Mouse (Mus musculus) right cerebral cortex, postnatal 14 days (tissue): ENCODE measurements around the gene Pgm2.
A peak's percentile ranks its signal among the peaks of the same experiment; 100 is the strongest.

ENCODE experiments used
- DNase-seq: peaks from one replicate; pipeline ENCODE4 v3.0.0; 2022

The Pgm2 gene

GRCm38 (mm10) chr5:64092748-64093292 is at the start of gene Pgm2:
TSS of gene Pgm2 (plus strand) at chr5:64092950.
- peak; percentile 78 for DNase-seq

GRCm38 (mm10) chr5:64043694-64044453 is 48.9 kb upstream of the Pgm2 start:
- DNase-seq = no peak

- peak; percentile 33 for DNase-seq
Measured at GRCm38 (mm10) chr5:64044790-64045189, 48.0 kb upstream of the Pgm2 start.

- DNase-seq = peak; percentile 52
Measured at GRCm38 (mm10) chr5:64045502-64045901, 47.2 kb upstream of the Pgm2 start.

GRCm38 (mm10) chr5:64046995-64047394 is 45.8 kb upstream of the Pgm2 start:
- no peak for DNase-seq

- no peak for DNase-seq
Measured at GRCm38 (mm10) chr5:64047921-64048320, 44.8 kb upstream of the Pgm2 start.

GRCm38 (mm10) chr5:64048605-64049004 is 44.1 kb upstream of the Pgm2 start:
- DNase-seq = no peak

- DNase-seq = no peak
Measured at GRCm38 (mm10) chr5:64049256-64049655, 43.5 kb upstream of the Pgm2 start.

- no peak for DNase-seq
Measured at GRCm38 (mm10) chr5:64053010-64053409, 39.7 kb upstream of the Pgm2 start.

- DNase-seq = no peak
Measured at GRCm38 (mm10) chr5:64056210-64056609, 36.5 kb upstream of the Pgm2 start.

GRCm38 (mm10) chr5:64060881-64061280 is 31.9 kb upstream of the Pgm2 start:
- no peak for DNase-seq

GRCm38 (mm10) chr5:64061643-64062042 is 31.1 kb upstream of the Pgm2 start:
- no peak for DNase-seq

GRCm38 (mm10) chr5:64062882-64063621 is 29.7 kb upstream of the Pgm2 start:
- DNase-seq = no peak

- DNase-seq = no peak
Measured at GRCm38 (mm10) chr5:64063622-64064355, 29.0 kb upstream of the Pgm2 start.

GRCm38 (mm10) chr5:64064401-64064800 is 28.3 kb upstream of the Pgm2 start:
- no peak for DNase-seq

- DNase-seq = no peak
Measured at GRCm38 (mm10) chr5:64065497-64066046, 27.2 kb upstream of the Pgm2 start.

- no peak for DNase-seq
Measured at GRCm38 (mm10) chr5:64066159-64066558, 26.6 kb upstream of the Pgm2 start.

GRCm38 (mm10) chr5:64067576-64067975 is 25.2 kb upstream of the Pgm2 start:
- no peak for DNase-seq

GRCm38 (mm10) chr5:64070081-64070673 is 22.6 kb upstream of the Pgm2 start:
- peak; percentile 52 for DNase-seq

GRCm38 (mm10) chr5:64070742-64071476 is 21.8 kb upstream of the Pgm2 start:
- no peak for DNase-seq

- no peak for DNase-seq
Measured at GRCm38 (mm10) chr5:64074455-64074854, 18.3 kb upstream of the Pgm2 start.

- peak; percentile 29 for DNase-seq
Measured at GRCm38 (mm10) chr5:64075506-64075905, 17.2 kb upstream of the Pgm2 start.
